Mouse (Mus musculus): ENCODE measurements around the gene Rfk. TPM values are rescaled to one million over a fixed set of nuclear protein-coding genes. Genes with fewer than 3 reads are reported as not detected.

Rfk gene
- total and polyA plus RNA-seq, 2 experiments: 43.8 to 53.3 TPM

- Histone ChIP-seq H3K36me3 (ENCODE audit: control insufficient read depth, insufficient read depth, low read length) (peaks cover 27% of the 10 kb centered on the region), H3K4me1 (ENCODE audit: control insufficient read depth, insufficient read depth, low read length) (no peaks in the 10 kb centered on the region; the same call in 1 of the 2 replicates), H3K79me2 (ENCODE audit: control insufficient read depth, insufficient read depth, low read length) (no peaks in the 10 kb centered on the region; the same call in 1 of the 2 replicates), H3K4me3 (ENCODE audit: insufficient read depth, low read depth, low read length) (no peak overlapping the region), H3K27me3 (ENCODE audit: control insufficient read depth, insufficient read depth, low read length) (no peaks in the 10 kb centered on the region), H3K9ac (ENCODE audit: low read depth, low read length) (no peak overlapping the region), H3K27ac (replicated peaks; ENCODE audit: insufficient read depth, low read depth, low read length) (no peak overlapping the region)
- 8% methylated on average over 4 of the region's 4 CpGs for WGBS
- no peak for TF ChIP-seq POLR2A (IDR thresholded peaks at IDR 0.05; ENCODE audit: extremely low read depth, insufficient read depth, low read length)
- peak; percentile 49 for DNase-seq (ENCODE audit: extremely low read depth, low read depth, low spot score)
Measured at GRCm38 (mm10) chr19:17400571-17400970, 6.7 kb downstream of the Rfk start.

- Histone ChIP-seq H3K36me3 (ENCODE audit: control insufficient read depth, insufficient read depth, low read length) (peaks cover 18% of the 10 kb centered on the region), H3K4me1 (ENCODE audit: control insufficient read depth, insufficient read depth, low read length) (no peaks in the 10 kb centered on the region; the same call in 1 of the 2 replicates), H3K27me3 (ENCODE audit: control insufficient read depth, insufficient read depth, low read length) (no peaks in the 10 kb centered on the region), H3K27ac (replicated peaks; ENCODE audit: insufficient read depth, low read depth, low read length) (no peak overlapping the region), H3K9ac (ENCODE audit: low read depth, low read length) (no peak overlapping the region), H3K4me3 (ENCODE audit: insufficient read depth, low read depth, low read length) (no peak overlapping the region), H3K79me2 (ENCODE audit: control insufficient read depth, insufficient read depth, low read length) (no peaks in the 10 kb centered on the region)
- TF ChIP-seq CTCF (IDR thresholded peaks at IDR 0.05; ENCODE audit: low read depth, low read length) (no peak), POLR2A (IDR thresholded peaks at IDR 0.05; ENCODE audit: extremely low read depth, insufficient read depth, low read length) (no peak)
- no peak for DNase-seq (ENCODE audit: extremely low read depth, low read depth, low spot score)
- 93% methylated on average over 4 of the region's 4 CpGs for WGBS
Measured at GRCm38 (mm10) chr19:17403175-17403574, 9.3 kb downstream of the Rfk start.

DNA sequence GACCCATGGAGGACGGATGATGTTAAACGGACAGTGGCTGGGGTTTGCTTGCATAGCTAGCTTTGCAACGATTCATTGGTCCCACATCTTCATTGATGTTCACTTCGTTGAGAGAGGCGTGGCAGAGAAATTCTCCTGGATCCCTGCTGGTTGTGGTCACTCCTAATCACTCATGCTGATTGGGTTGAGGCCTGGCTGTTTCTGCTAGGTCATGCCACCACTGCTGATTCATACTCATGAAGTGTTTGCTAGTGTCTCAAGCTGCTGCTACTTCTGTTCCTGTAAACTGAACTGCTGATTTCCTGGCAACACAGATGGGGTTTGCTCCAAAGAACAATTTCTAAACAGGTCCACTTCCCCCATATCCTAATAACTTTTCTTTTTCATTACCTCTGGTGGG is 13.0 kb downstream of the Rfk start:
- H3K79me2 ChIP-seq (ENCODE audit: control insufficient read depth, insufficient read depth, low read length): no peaks in the 10 kb centered on the region

GRCm38 (mm10) chr19:17408591-17408990 is 14.7 kb downstream of the Rfk start:
- Histone ChIP-seq H3K9ac (ENCODE audit: low read depth, low read length) (no peak overlapping the region), H3K79me2 (ENCODE audit: control insufficient read depth, insufficient read depth, low read length) (no peaks in the 10 kb centered on the region), H3K36me3 (ENCODE audit: control insufficient read depth, insufficient read depth, low read length) (no peaks in the 10 kb centered on the region), H3K4me1 (ENCODE audit: control insufficient read depth, insufficient read depth, low read length) (peaks cover 6% of the 10 kb centered on the region; the same call in 1 of the 2 replicates), H3K4me3 (ENCODE audit: insufficient read depth, low read depth, low read length) (no peak overlapping the region), H3K27me3 (ENCODE audit: control insufficient read depth, insufficient read depth, low read length) (no peaks in the 10 kb centered on the region), H3K27ac (replicated peaks; ENCODE audit: insufficient read depth, low read depth, low read length) (no peak overlapping the region)
- DNase-seq (ENCODE audit: extremely low read depth, low read depth, low spot score): peak; percentile 88
- no peak for TF ChIP-seq CTCF (IDR thresholded peaks at IDR 0.05; ENCODE audit: low read depth, low read length)
- no peak for TF ChIP-seq POLR2A (IDR thresholded peaks at IDR 0.05; ENCODE audit: extremely low read depth, insufficient read depth, low read length)

More for the DNA sequence above, 13.0 kb downstream of the Rfk start:
- 96% methylated on average over 5 of the region's 5 CpGs for WGBS
- H3K27me3 ChIP-seq (ENCODE audit: control insufficient read depth, insufficient read depth, low read length): no peaks in the 10 kb centered on the region
- H3K9ac ChIP-seq (ENCODE audit: low read depth, low read length): no peak overlapping the region
- TF ChIP-seq CTCF (IDR thresholded peaks at IDR 0.05; ENCODE audit: low read depth, low read length): no peak
- no peak for TF ChIP-seq POLR2A (IDR thresholded peaks at IDR 0.05; ENCODE audit: extremely low read depth, insufficient read depth, low read length)
- H3K4me3 ChIP-seq (ENCODE audit: insufficient read depth, low read depth, low read length): no peak overlapping the region
- H3K4me1 ChIP-seq (ENCODE audit: control insufficient read depth, insufficient read depth, low read length): peaks cover 6% of the 10 kb centered on the region; the same call in 1 of the 2 replicates
- no peak for DNase-seq (ENCODE audit: extremely low read depth, low read depth, low spot score)
- no peaks in the 10 kb centered on the region for H3K36me3 ChIP-seq (ENCODE audit: control insufficient read depth, insufficient read depth, low read length)
- no peak overlapping the region for H3K27ac ChIP-seq (replicated peaks; ENCODE audit: insufficient read depth, low read depth, low read length)

GRCm38 (mm10) chr19:17409351-17409750 is 15.5 kb downstream of the Rfk start:
- TF ChIP-seq CTCF (IDR thresholded peaks at IDR 0.05; ENCODE audit: low read depth, low read length): no peak
- no peak for TF ChIP-seq POLR2A (IDR thresholded peaks at IDR 0.05; ENCODE audit: extremely low read depth, insufficient read depth, low read length)
- Histone ChIP-seq H3K27ac (replicated peaks; ENCODE audit: insufficient read depth, low read depth, low read length) (no peak overlapping the region), H3K36me3 (ENCODE audit: control insufficient read depth, insufficient read depth, low read length) (no peaks in the 10 kb centered on the region), H3K4me1 (ENCODE audit: control insufficient read depth, insufficient read depth, low read length) (peaks cover 6% of the 10 kb centered on the region; the same call in 1 of the 2 replicates), H3K4me3 (ENCODE audit: insufficient read depth, low read depth, low read length) (no peak overlapping the region), H3K79me2 (ENCODE audit: control insufficient read depth, insufficient read depth, low read length) (no peaks in the 10 kb centered on the region), H3K27me3 (ENCODE audit: control insufficient read depth, insufficient read depth, low read length) (no peaks in the 10 kb centered on the region), H3K9ac (ENCODE audit: low read depth, low read length) (no peak overlapping the region)
- 42% methylated on average over 3 of the region's 3 CpGs for WGBS
- no peak for DNase-seq (ENCODE audit: extremely low read depth, low read depth, low spot score)

- Histone ChIP-seq H3K27ac (replicated peaks; ENCODE audit: insufficient read depth, low read depth, low read length) (peak overlapping the region; percentile 54), H3K4me1 (ENCODE audit: control insufficient read depth, insufficient read depth, low read length) (peaks cover 6% of the 10 kb centered on the region; the same call in 1 of the 2 replicates), H3K36me3 (ENCODE audit: control insufficient read depth, insufficient read depth, low read length) (no peaks in the 10 kb centered on the region), H3K9ac (ENCODE audit: low read depth, low read length) (no peak overlapping the region), H3K27me3 (ENCODE audit: control insufficient read depth, insufficient read depth, low read length) (no peaks in the 10 kb centered on the region), H3K79me2 (ENCODE audit: control insufficient read depth, insufficient read depth, low read length) (no peaks in the 10 kb centered on the region), H3K4me3 (ENCODE audit: insufficient read depth, low read depth, low read length) (no peak overlapping the region)
- no peak for TF ChIP-seq POLR2A (IDR thresholded peaks at IDR 0.05; ENCODE audit: extremely low read depth, insufficient read depth, low read length)
- TF ChIP-seq CTCF (IDR thresholded peaks at IDR 0.05; ENCODE audit: low read depth, low read length): no peak
- peak; percentile 93 for DNase-seq (ENCODE audit: extremely low read depth, low read depth, low spot score)
- WGBS: 21% methylated on average over 5 of the region's 5 CpGs
Measured at GRCm38 (mm10) chr19:17410465-17411065, 16.7 kb downstream of the Rfk start.
